Mouse (Mus musculus): ENCODE results near the gene Ndufaf3.

DNA sequence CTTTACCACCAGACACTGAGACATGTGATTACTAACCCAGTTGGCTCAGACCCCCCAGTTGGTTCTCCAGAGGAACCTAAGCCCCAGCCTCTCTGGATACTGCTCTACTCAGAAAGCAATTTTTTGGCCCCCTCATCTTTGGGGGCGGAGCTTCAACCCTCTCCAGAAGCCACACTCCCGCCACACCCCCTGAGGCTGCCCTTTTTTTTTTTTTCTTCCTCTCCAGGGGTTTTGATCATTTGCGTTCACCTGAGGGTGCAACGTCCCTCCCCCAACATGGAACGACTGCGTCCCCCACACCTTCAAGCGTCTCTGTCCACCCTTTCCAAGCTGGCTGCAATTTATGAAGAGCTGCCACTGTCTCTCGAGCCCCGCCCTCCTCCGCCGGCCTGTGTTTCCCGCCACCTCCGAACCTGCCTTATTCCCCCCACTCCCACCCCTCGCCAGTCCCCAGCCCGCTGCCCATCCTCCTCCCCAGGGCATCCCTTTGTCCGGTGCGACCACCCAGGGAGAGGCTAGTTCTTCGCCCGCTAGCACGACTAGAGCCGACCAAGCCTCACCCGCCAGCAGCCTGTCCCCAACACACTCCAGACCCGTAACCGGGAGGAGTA, 10.8 kb upstream of the Ndufaf3 start:
- no peak for TF ChIP-seq EP300 (IDR thresholded peaks at IDR 0.05; ENCODE audit: insufficient read depth, low read depth, low read length)
- TF ChIP-seq POLR2A (IDR thresholded peaks at IDR 0.05; ENCODE audit: insufficient read depth, low read depth, low read length) = no peak
- TF ChIP-seq CTCF (IDR thresholded peaks at IDR 0.05) = no peak

All from heart, adult 2 months (tissue).